Mouse (Mus musculus) layer of hippocampus, adult 11-12 months (tissue): ENCODE measurements around the gene Olfr351.

Source experiments
- DNase-seq: peaks from one replicate; pipeline ENCODE4 v3.0.0; 2022; ENCODE audit warnings: low spot score

The Olfr351 gene

DNA sequence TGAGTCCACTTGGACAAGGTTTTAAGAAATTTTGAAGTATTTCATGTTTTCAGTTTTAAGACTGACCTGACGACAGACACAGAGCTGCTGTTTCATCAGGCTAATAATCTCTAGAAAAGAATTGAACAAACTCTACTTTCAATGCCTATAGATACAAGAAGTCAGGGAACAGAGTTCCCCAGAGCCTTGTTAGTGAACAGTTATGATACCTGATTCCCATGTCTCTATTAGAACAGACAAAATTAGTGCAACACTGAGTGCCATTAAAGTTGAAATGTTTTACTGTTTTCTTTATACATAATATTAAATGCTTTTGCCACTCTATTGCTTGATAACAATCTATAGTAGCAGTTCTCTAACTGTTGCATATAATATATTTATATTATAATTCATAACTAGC is at the start of gene Olfr351:
TSS of gene Olfr351 (minus strand) at position 101 of the 400 bp plus-strand sequence.
- DNase-seq = no peak

DNA sequence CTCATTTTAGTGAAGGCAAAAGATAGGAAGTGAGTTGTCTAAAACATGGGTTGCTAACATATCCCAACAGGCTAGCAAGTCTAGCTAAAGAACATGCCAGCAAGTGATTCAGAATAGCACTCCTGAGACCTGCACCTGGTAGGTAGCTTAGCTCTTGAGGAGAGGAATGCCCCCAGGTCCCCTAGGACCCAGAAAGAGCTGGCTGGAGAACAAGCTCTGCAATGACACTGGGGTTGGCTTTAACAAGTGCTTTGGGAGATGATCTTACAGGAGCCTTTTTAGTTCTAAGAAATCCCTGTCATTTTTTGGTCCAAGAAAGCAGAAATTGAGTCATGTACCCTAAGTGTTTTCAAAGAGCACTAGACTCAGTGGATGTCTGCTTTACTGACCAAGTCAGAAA is 42.9 kb upstream of the Olfr351 start, which contains the start of gene Olfr354:
TSS of gene Olfr354 (plus strand) at position 301 of the 400 bp plus-strand sequence.
- no peak for DNase-seq

DNA sequence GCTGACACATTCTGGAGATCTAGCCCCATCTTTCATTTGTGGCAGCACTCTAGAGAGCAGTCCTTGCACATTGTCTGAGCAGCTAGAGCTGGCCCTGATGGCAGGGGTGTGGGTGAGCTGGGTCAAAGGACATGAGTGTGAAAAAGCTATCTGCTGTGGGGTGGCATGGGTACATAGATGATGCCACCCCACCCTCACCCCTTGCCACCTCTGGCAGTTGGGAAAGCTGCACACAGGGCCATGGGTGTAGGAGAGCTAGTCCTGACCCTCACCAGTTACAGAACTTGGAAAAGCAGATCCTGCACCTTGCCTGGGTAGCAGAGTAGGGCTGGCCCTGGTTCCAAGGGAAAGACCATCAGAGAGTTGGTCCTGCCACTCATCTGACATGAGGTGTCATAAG is 34.7 kb upstream of the Olfr351 start:
- no peak for DNase-seq

DNA sequence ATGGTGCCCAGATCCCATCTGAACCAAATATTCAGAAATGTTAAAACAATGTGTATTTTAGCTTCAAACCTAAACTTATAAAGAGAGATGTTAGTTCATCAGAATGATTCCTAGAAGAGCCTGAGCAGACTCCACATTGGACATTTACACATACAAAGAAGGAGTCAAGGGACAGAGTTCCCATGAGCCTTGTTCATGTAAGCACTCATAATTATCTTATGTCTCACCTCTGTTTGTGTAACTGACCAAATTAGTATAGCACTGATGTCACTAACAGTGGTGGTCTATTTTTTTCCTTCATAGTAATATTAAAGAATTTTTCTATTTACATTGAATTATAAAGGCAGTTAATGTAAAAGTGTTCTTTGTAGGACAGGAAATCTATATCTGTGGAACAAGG is 30.4 kb upstream of the Olfr351 start, which contains the start of gene Olfr353:
TSS of gene Olfr353 (minus strand) at position 101 of the 400 bp plus-strand sequence.
- DNase-seq = no peak

DNA sequence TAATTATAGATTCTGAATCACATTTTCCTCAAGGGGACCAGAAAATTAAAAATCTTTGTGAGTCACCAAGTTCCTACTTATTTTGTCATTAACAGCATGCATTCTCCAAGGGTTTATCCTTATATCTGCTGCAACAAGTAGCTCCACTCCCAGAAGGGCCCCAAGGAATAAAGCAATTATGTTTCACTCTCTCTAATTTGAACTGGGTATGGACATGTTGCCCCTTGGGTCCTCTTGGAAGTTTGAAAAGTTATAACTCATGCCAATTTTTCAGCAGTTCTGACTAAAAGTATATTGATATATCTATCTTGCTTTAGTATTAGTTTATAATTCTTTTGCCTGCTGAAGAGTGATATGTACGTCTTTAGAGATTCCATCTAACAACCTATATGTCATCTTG is 5.7 kb upstream of the Olfr351 start, which contains the start of gene Olfr352:
TSS of gene Olfr352 (plus strand) at position 301 of the 400 bp plus-strand sequence.
- no peak for DNase-seq

DNA sequence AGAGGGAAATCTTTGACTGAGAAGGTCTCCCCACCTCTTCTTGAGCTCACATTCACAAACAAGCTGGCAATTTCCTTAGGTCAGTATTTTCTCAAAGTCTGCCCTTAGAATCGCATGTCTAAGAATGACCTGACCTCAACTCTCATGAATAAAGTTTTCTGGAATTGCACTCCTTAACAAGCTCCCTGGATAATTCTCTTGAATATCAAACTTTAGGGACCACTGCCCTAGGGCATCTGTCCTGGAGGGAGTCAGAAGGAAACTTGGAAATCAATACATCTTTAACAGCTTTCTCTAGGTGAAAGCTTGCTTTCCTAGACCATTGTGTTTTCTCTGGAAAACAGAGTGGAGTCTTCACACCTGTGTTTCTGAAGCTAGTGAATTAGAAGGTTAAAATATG is 16.4 kb downstream of the Olfr351 start, which contains the start of gene Olfr350:
TSS of gene Olfr350 (plus strand) at position 301 of the 400 bp plus-strand sequence.
- no peak for DNase-seq

DNA sequence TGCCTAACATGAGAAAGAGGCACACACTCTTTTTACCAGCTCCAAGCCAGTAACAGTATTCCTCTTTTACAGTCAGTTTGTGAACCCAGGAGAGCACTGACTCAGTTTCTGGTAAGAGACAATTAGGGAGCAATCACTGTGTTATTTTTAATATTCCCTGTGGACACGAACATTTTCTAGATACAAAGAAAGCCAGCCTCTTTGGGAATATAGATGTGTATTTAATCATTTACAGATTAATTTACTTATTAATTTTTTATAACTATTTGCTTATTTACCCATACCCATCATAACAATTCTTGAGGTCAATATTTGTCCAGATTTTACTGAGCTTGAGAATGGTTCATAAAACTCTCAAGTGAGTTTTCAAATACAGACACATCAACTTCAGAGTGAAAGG is 45.5 kb downstream of the Olfr351 start, which contains the start of gene Olfr3:
TSS of gene Olfr3 (minus strand) at position 101 of the 400 bp plus-strand sequence.
- DNase-seq = no peak
